Mouse (Mus musculus) olfactory bulb, adult 2 months (tissue): ENCODE results near the gene Lims1.

Source experiments
- CTCF ChIP-seq: fragments of 200-500 bp; IDR thresholded peaks from 2 replicates; pipeline ENCODE4 v1.5.1; 2012; ENCODE audit warnings: low read depth, mild to moderate bottlenecking, low read length, moderate library complexity; ENCODE audit not compliant: insufficient read depth
- POLR2A ChIP-seq: fragments of 200-500 bp; IDR thresholded peaks from 2 replicates; pipeline ENCODE4 v1.6.1; 2012; ENCODE audit warnings: mild to moderate bottlenecking, low read depth, low read length, moderate library complexity; ENCODE audit not compliant: insufficient read depth

DNA sequence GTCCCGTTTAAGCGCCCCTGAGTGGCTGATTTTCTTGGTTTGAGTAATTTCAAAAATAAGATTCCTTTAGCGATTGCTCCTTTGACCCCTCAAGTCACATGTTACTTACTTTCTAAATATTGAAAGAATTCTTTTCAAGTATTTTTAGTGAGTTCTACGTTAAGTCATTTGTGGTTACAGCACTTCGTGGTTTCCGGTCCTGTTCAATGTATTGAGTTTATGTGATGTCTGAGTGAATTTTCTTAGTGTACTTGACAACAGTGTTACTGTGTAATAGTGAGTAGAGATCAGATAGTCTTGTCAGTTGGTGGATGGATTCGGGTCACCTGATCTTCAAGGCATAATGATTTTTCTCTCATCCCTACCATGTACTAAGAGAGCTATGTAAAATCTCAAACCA, 41.0 kb upstream of the Lims1 start:
- TF ChIP-seq CTCF (no peak), POLR2A (no peak)
